Mouse (Mus musculus) embryonic facial prominence, embryonic 14.5 days (tissue): Measurements from ENCODE around the gene March1. TPM values are rescaled to one million over a fixed set of nuclear protein-coding genes. Genes with fewer than 3 reads are reported as not detected.

Experiments used
- ATAC-seq: fragments of 200-750 bp; cut with Nextera tagmentation; 2 replicates; pipeline ENCODE4 v1.8.0; 2017; ENCODE audit warnings: low read depth, moderate number of reproducible peaks, moderate TSS enrichment
- DNase-seq: peaks from one replicate; pipeline ENCODE4 v3.0.0-alpha.2; 2015; ENCODE audit warnings: low spot score
- H3K27ac ChIP-seq: fragments of 300-500 bp; sonication (generic); replicated peaks from 2 replicates; pipeline ENCODE4 v1.5.1; 2014; ENCODE audit warnings: low read depth, mild to moderate bottlenecking, low read length, moderate library complexity
- H3K27me3 ChIP-seq: fragments of 300-500 bp; sonication (generic); replicated peaks from 2 replicates; pipeline ENCODE4 v1.6.1; 2014; ENCODE audit warnings: low read length; ENCODE audit not compliant: control insufficient read depth, insufficient read depth
- H3K36me3 ChIP-seq: fragments of 300-500 bp; sonication (generic); 2 replicates; pipeline ENCODE4 v1.6.1; 2014; ENCODE audit warnings: low read length, mixed read lengths; ENCODE audit not compliant: control insufficient read depth, insufficient read depth
- H3K4me1 ChIP-seq: fragments of 300-500 bp; sonication (generic); 2 replicates; pipeline ENCODE4 v1.6.1; 2014; ENCODE audit warnings: antibody characterized with exemption, low read length; ENCODE audit not compliant: control insufficient read depth, insufficient read depth
- H3K4me2 ChIP-seq: fragments of 300-500 bp; sonication (generic); 2 replicates; pipeline ENCODE4 v1.6.1; 2014; ENCODE audit warnings: low read depth, mild to moderate bottlenecking, low read length, moderate library complexity, mixed read lengths
- H3K4me3 ChIP-seq: fragments of 300-500 bp; sonication (generic); 2 replicates; pipeline ENCODE4 v1.5.1; 2014; ENCODE audit warnings: low read depth, mild to moderate bottlenecking, low read length
- H3K9ac ChIP-seq: fragments of 300-500 bp; sonication (generic); 2 replicates; pipeline ENCODE4 v1.6.1; 2014; ENCODE audit warnings: low read depth, mild to moderate bottlenecking, low read length, moderate library complexity, mixed read lengths
- H3K9me3 ChIP-seq: fragments of 300-500 bp; sonication (generic); 2 replicates; pipeline ENCODE4 v1.6.1; 2016; ENCODE audit warnings: low read length; ENCODE audit not compliant: control insufficient read depth
- WGBS: fragments of 180-500 bp; shearing (Covaris S2); extraction: QIAGEN DNeasy Blood & Tissue Kit; methylation state at CpG from one replicate; pipeline ENCODE4 v1.1.7; 2014; 5-methylcytosine and 5-hydroxymethylcytosine counted together
- polyA plus RNA-seq: library from polyadenylated mRNA; unstranded; fragments of >200 nt; fragmentation: Nextera tagmentation; extraction: Ambion mirVana; gene quantifications from 2 replicates; pipeline ENCODE4 v1.2.1, GENCODE M21; 2014

Gene March1
- polyA plus RNA-seq, 1 experiment from 2014 or later, result 1.1 TPM

GRCm38 (mm10) chr8:66503381-66503780, 885.7 kb downstream of the March1 start:
- Histone ChIP-seq H3K4me1 (no peaks in the 10 kb centered on the region), H3K27me3 (no peaks in the 10 kb centered on the region), H3K27ac (no peak overlapping the region), H3K4me3 (no peak overlapping the region), H3K36me3 (no peaks in the 10 kb centered on the region), H3K4me2 (no peak overlapping the region), H3K9ac (no peak overlapping the region), H3K9me3 (no peaks in the 10 kb centered on the region)
- ATAC-seq (no peak), DNase-seq (no peak)
- WGBS, result 63% methylated on average over 2 of the region's 2 CpGs

GRCm38 (mm10) chr8:66511537-66511936, 893.8 kb downstream of the March1 start, which contains the start of gene Tktl2:
Gene Tktl2, plus strand, starts transcription at chr8:66511756.
- H3K36me3 ChIP-seq, result no peaks in the 10 kb centered on the region
- no peaks in the 10 kb centered on the region for H3K27me3 ChIP-seq
- no peaks in the 10 kb centered on the region for H3K9me3 ChIP-seq
- no peaks in the 10 kb centered on the region for H3K4me1 ChIP-seq
- no peak for ATAC-seq
- no peak within 1 kb of the TSS for H3K4me2 ChIP-seq
- WGBS, result 93% methylated on average over 22 of the region's 22 CpGs
- no peak within 1 kb of the TSS for H3K9ac ChIP-seq
- no peak for DNase-seq
- no peak within 1 kb of the TSS for H3K4me3 ChIP-seq
- H3K27ac ChIP-seq, result no peak within 1 kb of the TSS

GRCm38 (mm10) chr8:66519149-66519548, 901.4 kb downstream of the March1 start:
- DNase-seq, result no peak
- no peaks in the 10 kb centered on the region for H3K27me3 ChIP-seq
- no peaks in the 10 kb centered on the region for H3K36me3 ChIP-seq
- H3K9me3 ChIP-seq, result no peaks in the 10 kb centered on the region
- H3K4me2 ChIP-seq, result no peak overlapping the region
- no peak overlapping the region for H3K27ac ChIP-seq
- ATAC-seq, result no peak
- H3K9ac ChIP-seq, result no peak overlapping the region
- 76% methylated on average over 2 of the region's 2 CpGs for WGBS
- H3K4me1 ChIP-seq, result no peaks in the 10 kb centered on the region
- H3K4me3 ChIP-seq, result no peak overlapping the region

- Histone ChIP-seq H3K36me3 (no peaks in the 10 kb centered on the region), H3K4me2 (no peak overlapping the region), H3K9ac (no peak overlapping the region), H3K27me3 (no peaks in the 10 kb centered on the region), H3K4me1 (no peaks in the 10 kb centered on the region), H3K4me3 (no peak overlapping the region), H3K9me3 (no peaks in the 10 kb centered on the region), H3K27ac (no peak overlapping the region)
- DNase-seq (no peak), ATAC-seq (no peak)
These were observed 902.9 kb downstream of the March1 start for GRCm38 (mm10) chr8:66520576-66520975.
